Mouse (Mus musculus) CH12.LX (cell line): ENCODE results near the gene Tbc1d19.

Experiments used
- CTCF ChIP-seq, 2 experiments: IDR thresholded peaks in 1 of 2; conservative IDR thresholded peaks in 1 of 2; 2 replicates each; pipeline ENCODE4 v1.5.1; 2011 to 2012; ENCODE audit warnings: low read depth in 2 of 2, low read length in 2 of 2, improper control_type of control experiment in 1 of 2, inconsistent platforms in 1 of 2, mild to moderate bottlenecking in 1 of 2, moderate library complexity in 1 of 2
- EP300 ChIP-seq: IDR thresholded peaks from 2 replicates; pipeline ENCODE4 v1.6.1; 2011; ENCODE audit warnings: low read length, improper control_type of control experiment
- MAZ ChIP-seq: IDR thresholded peaks from 2 replicates; pipeline ENCODE4 v1.6.1; 2012; ENCODE audit warnings: low read depth, mild to moderate bottlenecking, inconsistent platforms, low read length, improper control_type of control experiment, moderate library complexity
- RCOR1 ChIP-seq: conservative IDR thresholded peaks from 2 replicates; pipeline ENCODE4 v1.6.1; 2012; ENCODE audit warnings: low read depth, mild to moderate bottlenecking, inconsistent platforms, low read length, improper control_type of control experiment
- USF2 ChIP-seq: conservative IDR thresholded peaks from 2 replicates; pipeline ENCODE4 v1.6.1; 2011; ENCODE audit warnings: low read depth, low read length, improper control_type of control experiment
- ZC3H11A ChIP-seq: IDR thresholded peaks from 2 replicates; pipeline ENCODE4 v1.6.1; 2012; ENCODE audit warnings: low read depth, mild to moderate bottlenecking, inconsistent platforms, low read length, improper control_type of control experiment

GRCm38 (mm10) chr5:53834489-53834888 lies 25.1 kb downstream of the Tbc1d19 start:
- TF ChIP-seq ZC3H11A (no peak), CTCF (conservative IDR thresholded peaks at IDR 0.05 in 1 of 2, IDR thresholded peaks at IDR 0.05 in 1 of 2; ENCODE audit: low read depth in 2 of 2, low read length in 2 of 2) (no peak), RCOR1 (no peak), MAZ (no peak), USF2 (no peak), EP300 (no peak)
